Mouse (Mus musculus) left cerebral cortex, postnatal 25 days (tissue): Measurements from ENCODE around the gene Pcmt1. TPM values are rescaled to one million over a fixed set of nuclear protein-coding genes. Genes with fewer than 3 reads are reported as not detected.
"Not testable (repeated sequence)": the region's sequence is repeated elsewhere in the genome, so short reads cannot be mapped to it uniquely, and the experiment has no call there.

Source experiments
- DNase-seq, 2 experiments: peaks; one replicate each; pipeline ENCODE4 v3.0.0; 2022; ENCODE audit warnings: low spot score in 2 of 2, mixed read lengths in 1 of 2
- intact Hi-C: fragments of 180-260 bp; cut with DNase I; formaldehyde crosslinking; loops from one replicate; pipeline ENCODE4 v1.15.1; 2025
- total RNA-seq, 2 experiments: library from RNA; stranded (reverse); gene quantifications; 2 replicates each; pipeline ENCODE4 v1.2.3; 2021

The Pcmt1 gene
- total RNA-seq, 2 experiments from 2014 or later: 174 to 185 TPM

DNA sequence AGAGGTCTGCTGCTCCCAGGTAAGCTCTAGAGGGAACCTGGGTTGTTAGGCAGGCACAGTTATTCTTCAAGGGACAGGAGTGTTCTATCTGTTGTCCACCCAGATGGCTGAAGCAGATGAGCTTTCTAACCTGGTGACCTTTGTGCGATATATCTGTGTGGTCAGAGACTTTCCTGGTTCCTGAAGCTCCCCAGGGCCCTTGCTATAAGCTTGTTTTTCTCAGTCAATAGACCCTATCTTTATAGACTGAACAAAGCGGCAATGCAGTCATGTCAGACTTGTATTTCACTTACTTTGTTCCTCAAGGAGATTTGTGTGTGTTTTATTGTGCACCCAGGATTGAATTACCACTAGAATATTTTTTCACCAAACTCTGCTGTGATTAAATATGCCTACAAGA, 29.9 kb downstream of the Pcmt1 start:
- intact Hi-C loops: no loop called here
- no peak for DNase-seq

DNA sequence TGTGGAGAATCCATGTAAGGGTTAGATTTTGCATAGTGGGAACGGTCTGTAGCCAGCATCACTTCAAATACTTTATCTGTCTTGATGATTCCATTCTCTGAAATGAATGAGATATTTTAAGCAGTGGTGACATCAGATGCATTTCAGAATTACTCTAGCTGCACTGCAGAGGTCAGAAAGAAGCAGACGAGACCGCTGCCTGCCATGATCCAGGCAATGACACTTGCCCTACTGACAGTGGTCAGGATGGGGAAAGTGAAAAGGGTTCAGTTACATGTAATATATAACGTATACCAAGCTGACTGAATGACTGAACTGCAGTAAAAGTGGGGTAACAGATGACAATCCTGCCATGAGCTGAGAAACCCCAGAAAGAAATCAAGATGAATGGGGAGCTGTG, 31.9 kb downstream of the Pcmt1 start:
- DNase-seq: no peak
- intact Hi-C loops: no loop called here

DNA sequence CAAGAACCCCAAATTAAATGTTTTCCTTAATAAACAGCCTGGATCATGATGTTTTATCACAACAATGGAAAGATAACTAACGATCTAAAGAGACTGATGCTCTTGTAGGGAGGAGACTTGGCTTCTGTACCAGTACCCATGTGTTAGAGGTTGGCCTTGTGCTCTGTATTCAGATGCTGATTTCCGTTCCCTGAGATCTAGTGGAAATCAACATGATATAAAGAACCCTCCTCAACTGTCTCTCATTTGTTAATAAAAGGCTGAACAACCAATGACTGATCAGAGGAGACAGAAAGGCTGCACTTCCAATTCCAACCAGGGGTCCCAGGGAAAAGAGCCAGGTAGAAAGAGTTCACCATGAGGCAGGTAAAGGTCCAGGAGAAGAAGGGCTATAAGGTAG, 35.0 kb downstream of the Pcmt1 start:
- intact Hi-C loops: no loop called here
- DNase-seq: no peak

DNA sequence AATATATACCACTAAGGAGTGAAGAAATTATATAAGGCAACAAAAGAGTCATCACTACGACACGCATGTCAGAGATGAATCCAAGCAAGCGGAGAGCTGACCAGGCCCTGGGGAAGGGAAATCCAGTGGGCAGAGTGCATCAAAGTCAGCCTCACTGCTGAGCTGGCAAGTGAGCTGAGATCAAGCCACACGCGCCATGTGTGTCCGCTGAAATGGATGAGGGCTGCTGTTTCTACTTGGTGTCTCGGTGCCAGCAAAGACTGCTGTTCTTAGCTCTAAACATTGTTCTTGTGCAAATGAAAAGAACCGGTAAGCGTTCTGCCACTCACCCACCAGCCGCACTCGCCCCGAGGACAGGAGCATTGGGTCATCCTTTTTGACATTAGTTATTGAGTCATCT, 40.6 kb downstream of the Pcmt1 start:
- intact Hi-C loops: no loop called here

DNA sequence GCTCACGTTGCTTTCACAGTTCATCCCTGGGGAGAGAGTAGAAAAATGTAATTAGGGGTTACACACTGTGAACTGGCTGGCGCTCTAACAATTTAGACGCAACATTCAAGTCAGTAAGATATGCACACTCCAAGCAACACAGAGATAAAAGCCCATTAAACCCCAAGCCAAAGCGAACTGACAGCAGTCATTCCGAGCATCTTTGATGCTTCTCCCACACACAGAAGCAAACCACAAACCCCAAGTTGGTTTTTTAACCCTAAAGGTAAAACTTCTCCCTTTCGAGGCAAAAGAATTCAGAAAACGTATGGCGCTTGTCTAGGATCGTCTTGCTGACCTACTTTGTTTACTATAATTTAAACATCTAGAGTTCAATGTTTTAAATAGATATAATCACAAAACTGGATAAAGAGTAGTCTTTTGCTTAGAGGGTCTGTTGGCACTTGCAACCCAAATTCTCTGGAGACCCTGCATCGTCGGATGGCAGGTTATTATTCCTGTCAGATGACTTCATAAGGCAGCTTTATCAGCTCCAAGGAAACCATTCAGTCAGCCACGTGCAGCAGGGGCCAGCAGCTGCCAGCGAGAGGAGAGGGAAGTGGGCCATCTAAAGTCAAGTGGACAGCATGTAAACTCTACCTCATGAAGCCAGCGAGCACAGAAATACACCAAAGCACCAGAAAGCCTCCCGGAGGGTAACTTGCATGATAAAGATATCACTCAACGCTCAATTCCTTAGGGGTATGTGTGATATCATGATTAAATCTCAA, 49.8 kb downstream of the Pcmt1 start:
- DNase-seq: no peak
- intact Hi-C loops: no loop called here

More for the DNA sequence above, 40.6 kb downstream of the Pcmt1 start:
- no peak for DNase-seq

DNA sequence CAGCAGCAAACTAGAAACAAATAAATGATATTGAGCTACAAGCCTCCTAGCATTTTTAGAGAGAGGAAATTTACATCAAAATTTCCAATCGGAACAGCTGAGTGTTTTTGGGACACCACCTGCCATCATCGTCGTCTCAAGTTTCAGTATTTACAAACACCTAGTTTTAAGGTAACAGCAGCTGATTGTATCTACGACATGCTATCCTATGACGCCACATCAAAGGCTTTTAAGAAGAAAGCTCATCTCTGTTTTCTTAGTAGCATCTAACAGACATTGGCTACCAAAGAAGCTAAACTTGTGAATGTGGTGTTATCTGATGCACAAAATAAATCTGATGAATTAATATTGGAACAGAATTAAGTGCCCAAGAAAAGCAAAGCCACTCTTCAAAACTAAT, 50.6 kb downstream of the Pcmt1 start:
- no peak for DNase-seq
- intact Hi-C loops: no loop called here

DNA sequence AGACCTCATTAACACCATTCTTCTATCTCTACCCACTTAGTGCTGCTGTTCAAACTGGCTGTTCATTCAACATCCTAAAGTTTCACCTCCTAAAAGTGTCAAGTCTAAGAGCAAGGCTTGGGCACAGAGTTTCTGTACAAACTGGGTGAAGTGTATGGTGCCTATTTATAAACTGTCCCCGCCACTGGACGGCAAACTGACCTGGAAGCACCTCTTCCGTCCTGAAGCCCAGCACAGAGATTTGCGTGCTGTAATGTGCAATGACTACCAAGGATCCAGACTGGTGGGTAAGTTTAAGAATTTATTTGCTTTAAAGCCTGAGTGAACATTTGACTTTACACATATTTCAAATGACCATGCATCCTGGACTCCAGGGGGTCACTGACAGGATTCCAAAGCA, 51.8 kb downstream of the Pcmt1 start:
- intact Hi-C loops: no loop called here
- DNase-seq: no peak

DNA sequence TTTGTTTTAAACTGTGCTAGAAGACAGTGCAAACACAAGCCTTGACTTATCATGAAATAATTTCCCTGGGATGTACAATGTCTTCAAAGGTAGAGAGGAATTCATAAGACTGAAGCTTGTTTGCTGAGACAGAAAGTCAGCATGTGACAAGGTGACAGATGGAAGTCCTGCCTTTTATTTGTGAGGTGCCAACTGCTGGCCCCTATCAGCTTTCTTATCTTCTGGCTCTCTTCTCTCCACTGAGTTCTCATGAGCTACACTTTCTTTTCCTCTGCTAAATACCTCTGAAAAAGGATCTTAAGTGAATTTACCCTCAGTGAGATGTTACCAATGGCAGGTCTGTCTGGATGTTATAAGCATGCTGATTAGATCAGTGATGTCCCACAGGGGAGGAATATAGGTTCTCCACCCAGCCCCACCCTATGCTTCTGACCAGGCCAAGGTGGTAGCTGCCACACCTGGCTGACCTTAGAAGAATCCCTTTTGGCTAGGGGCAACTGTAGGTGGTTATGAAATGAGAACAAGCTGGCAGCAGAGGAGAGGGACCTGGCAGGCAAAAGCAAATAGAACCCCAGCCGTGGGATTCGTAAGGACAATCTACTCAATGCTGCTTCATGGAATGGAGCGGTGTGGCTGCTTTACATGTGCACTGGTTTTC, 56.9 kb downstream of the Pcmt1 start:
- intact Hi-C loops: no loop called here
- no peak for DNase-seq

DNA sequence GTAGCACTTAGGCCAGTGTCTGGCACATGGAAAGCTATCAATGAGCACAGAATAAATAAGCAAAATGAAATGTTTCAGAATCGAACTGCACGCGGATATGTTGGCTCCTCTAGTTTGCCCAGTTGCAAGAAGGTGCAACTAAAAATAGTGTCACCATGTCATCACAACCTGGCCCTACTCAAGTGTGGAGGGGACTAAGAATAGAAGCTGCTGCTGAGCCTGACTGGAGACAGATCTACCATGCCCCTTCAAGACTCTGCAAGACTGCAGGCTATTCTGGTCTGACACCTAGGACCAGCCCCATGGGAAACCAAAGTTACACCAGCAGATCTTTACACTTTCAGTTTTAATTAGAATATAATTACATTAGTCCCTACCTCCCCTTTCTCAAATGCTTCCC, 58.6 kb downstream of the Pcmt1 start:
- no peak for DNase-seq
- intact Hi-C loops: no loop called here

DNA sequence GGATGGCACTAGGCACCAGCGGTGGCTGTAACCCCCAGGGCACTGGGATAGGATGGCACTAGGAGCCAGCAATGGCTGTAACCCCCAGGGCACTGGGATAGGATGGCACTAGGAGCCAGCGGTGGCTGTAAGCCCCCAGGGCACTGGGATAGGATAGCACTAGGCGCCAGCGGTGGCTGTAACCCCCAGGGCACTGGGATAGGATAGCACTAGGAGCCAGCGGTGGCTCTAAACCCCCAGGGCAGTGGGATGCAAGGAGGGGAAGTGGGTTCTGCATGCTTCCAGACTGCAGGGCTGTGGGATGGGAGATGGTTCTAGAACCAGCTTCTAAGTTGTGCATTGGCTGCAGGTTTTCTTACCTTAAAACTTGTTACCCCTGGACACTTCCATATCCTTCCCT, 60.2 kb downstream of the Pcmt1 start:
- intact Hi-C loops: no loop called here
- no peak for DNase-seq

DNA sequence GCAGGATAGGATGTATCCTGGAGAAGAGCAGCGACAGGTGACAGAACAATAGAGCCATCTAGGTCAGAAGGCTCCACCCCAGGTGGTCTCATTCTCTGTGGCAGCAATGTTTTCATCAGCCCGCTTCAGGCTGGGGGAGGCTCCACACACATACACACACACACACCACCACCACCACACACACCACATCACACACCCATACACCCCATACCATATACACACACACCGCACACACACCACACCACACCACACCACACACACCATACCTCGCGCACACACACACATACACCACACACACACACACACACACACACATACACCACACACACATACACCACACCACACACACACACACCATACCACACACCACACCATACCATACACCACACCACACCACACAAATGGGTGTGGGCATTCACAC, 61.1 kb downstream of the Pcmt1 start:
- DNase-seq: no peak
- intact Hi-C loops: no loop called here

DNA sequence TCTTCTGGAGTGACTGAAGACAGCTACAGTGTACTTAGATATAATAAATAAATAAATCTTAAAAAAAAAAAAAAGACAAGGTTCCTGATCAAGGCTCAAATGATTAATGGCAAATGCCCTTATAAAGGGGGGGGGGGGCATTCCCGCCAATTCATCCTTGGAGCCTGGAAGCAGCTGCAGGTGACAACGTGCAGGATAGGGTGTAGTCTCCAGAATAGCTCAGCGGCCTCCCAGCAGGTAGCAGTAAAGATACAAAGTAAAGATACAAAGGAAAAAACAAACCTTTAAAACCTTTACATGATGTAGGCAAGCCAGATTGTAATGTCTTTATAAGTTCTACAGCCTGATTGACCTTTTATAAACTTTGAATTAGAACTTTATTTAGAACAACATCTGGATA, 63.4 kb downstream of the Pcmt1 start:
- DNase-seq, intact Hi-C loops: not testable (repeated sequence)

DNA sequence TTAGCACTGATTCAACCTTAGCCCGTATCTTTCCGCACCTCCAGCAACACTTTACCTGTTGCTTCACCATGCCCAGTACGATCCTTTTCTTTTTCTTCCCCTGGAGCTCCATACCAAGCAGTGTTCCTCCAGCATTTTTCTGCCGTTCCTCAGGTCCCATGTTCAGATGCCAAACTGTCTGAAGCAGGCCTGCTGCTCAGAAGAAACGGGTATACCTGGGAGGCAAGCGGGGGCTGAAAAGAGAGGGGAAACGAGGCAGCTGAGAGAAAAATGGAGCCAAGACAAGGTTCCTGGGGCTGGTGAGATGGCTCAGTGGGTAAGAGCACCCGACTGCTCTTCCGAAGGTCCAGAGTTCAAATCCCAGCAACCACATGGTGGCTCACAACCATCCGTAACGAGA, 63.8 kb downstream of the Pcmt1 start:
- DNase-seq, intact Hi-C loops: not testable (repeated sequence)

DNA sequence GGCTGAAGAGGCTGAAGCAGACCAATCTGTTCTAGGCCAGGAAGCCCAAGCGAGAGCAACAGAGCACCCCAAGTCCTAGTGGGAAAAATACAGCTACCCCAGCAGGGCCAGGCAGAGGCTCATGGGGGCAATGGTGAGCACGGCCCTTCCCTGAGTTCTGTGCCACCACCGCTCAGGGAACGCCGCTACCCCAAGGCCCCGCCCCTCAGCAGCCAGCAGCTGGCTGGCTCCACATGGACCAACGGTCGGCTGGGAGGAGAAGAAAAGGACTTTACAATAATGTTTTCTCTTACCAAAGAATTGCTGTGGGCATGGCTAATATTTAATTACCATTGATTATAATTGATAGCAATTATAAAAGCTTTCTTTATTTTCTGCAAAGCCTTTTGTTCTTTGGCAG, 66.1 kb downstream of the Pcmt1 start:
- DNase-seq: no peak
- intact Hi-C loops: no loop called here

DNA sequence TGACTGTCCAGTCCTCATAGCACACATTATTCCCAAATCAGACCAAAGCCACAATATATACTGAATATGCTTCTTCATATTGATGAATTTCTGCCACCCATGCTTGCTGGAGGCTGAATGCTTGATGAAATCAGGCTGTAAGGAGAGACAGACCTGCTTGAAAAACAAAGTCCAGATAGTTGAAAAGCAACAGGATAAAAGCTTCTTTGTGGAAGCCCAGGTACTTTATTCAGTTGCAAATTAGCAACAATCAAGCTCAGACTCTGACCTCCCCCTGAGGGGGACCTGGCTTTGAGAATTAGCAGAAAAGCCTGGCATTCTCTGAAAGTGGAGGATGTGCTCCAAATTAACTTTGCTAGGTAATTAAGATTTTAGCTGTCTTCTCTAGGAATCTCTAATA, 68.7 kb downstream of the Pcmt1 start:
- DNase-seq, intact Hi-C loops: not testable (repeated sequence)

DNA sequence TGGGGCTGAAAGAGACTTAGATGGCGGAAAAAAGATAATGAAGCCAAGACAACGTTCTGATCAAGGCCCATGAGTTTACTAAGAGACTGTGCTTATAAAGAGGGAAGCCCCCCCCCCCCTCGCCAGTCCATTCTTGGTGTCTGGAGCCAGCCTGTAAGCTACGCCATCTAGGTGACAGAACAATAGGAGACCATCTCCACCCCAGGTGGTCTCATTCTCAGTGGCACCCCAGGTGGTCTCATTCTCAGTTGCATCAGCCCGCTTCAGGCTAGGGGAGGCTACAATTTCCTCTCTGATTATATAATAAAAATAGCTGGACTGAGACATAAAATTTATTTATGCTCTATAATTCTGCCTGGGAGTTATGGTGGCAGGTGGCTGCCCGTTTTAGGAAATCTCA, 69.3 kb downstream of the Pcmt1 start:
- DNase-seq: no peak
- intact Hi-C loops: no loop called here

DNA sequence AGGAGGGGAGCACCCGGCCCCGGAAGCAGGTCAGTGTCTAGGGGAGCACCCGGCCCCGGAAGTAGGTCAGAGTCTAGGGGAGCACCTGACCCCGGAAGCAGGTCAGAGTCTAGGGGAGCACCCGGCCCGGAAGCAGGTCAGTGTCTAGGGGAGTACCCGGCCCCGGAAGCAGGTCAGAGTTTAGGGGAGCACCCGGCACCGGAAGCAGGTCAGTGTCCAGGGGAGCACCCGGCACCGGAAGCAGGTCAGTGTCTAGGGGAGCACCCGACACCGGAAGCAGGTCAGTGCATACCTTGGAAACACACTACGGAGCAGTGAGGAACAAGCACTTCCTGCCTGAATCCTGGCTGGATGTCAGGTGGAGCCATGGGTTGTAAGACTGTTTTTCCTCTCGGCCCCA, 72.3 kb downstream of the Pcmt1 start:
- DNase-seq: no peak
- intact Hi-C loops: no loop called here

DNA sequence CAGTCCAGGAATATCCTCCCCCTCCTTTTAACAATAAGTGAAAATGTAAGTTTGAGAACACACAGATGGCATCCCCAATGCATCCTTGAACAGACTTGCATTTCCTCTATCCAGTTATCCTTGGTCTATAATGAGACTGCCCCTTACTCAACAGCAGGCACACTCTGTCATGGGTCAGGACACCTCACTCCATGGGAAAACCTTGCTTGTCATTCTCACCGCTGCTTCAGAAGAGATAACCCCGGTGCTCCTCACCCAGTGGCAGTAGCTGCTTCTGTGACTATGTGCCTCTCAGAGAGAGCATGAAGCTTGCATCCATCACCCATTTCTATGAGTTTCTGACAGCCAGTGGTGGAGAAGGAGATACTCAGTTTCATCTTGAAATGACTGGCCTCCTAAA, 74.5 kb downstream of the Pcmt1 start:
- intact Hi-C loops: no loop called here
- no peak for DNase-seq

DNA sequence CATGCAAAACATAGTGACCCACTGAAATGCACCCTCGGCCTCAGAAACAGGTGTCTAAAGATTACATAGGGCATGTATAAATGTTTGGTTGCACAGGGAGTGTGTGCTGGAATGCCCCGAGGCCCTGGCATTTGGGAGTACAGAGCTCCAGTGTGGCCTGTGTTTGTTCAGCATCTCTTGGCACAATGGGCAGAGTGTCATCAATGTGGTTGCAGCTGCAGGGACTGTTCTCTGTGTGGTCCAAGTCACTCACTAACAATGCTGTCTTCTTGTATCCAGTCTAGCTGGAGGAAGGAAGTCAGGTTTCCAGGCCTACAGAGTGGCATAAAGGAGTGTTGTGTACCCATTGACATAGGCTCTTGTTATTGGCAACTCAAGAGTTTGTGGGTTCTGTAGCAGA, 75.8 kb downstream of the Pcmt1 start:
- DNase-seq: peak in 1 of 2 experiments; percentile 27
- intact Hi-C loops: no loop called here

DNA sequence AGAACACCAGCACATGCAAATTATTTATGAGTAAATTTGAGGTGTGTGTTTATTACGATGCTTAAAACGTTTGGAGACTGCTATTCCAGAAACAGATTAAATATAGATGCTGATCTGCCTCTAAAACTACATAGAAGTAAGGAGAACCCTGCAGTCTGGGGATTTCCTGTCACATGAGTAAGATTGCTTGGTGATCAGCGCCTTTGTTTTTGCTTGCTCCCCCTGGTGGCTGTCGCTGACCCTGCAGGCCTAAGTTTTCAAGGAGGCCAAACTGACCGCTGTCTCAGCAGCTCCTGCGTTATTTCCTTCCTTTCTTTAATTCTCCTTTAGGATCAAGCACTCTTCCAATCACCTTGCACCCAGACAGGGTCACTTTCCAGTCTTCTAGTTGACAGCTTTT, 80.3 kb downstream of the Pcmt1 start:
- DNase-seq: peak; percentile 67 to 71
- intact Hi-C loops: loop anchor here (1.0 to 5.0 kb wide), 2 partner anchors 130 to 268 kb away; no protein-coding TSS in a partner anchor

DNA sequence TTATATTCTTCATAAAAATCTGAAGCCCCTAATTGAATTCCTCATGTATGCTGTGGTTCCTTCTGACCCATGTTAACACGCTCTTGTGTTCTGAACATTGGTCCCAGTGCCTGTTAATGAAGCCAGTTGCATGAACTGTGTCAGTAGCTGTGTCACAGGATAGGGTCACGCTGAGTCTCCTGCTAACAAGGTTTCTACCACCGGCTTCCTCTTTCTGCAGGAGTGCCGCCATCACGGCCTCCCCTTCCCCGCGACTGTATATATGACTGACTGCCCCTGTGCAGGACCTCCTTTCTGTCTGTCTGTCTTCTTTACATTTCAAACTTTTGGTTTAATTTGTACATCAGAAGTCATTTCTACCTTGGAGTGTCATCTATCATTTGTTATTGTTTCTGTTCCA, 82.8 kb downstream of the Pcmt1 start:
- intact Hi-C loops: no loop called here

More for the DNA sequence above, 82.8 kb downstream of the Pcmt1 start:
- no peak for DNase-seq
